Mouse (Mus musculus): ENCODE results near the gene Aig1. TPM values are rescaled to one million over a fixed set of nuclear protein-coding genes. Genes with fewer than 3 reads are reported as not detected.

Gene Aig1
- polyA plus RNA-seq, 3 experiments from 2014 or later = 13.9 to 33.7 (median 25.6) TPM

GRCm38 (mm10) chr10:13597491-13597890 lies 271.3 kb downstream of the Aig1 start:
- no peak for ATAC-seq

Other genes with a start within 250 kb of the Aig1 start
- gene Hivep2, start 97.1 kb upstream of the Aig1 start, polyA plus RNA-seq (2017; shearing (Covaris generic)) = 10 to 100 TPM; 19.4 to 32.6 (median 24.8) TPM